Mouse (Mus musculus) MEL (cell line): Measurements from ENCODE around the gene Cyp27b1. TPM values are rescaled to one million over a fixed set of nuclear protein-coding genes. Genes with fewer than 3 reads are reported as not detected.

Experiments used
- DNase-seq: peaks from one replicate; pipeline ENCODE4 v3.0.0; 2011; ENCODE audit warnings: low read depth, low spot score
- H3K27ac ChIP-seq: 2 replicates; pipeline ENCODE4 v1.5.1; 2012; ENCODE audit warnings: low read depth, mild to moderate bottlenecking, control low read depth, low read length, moderate library complexity; ENCODE audit not compliant: control insufficient read depth
- H3K27me3 ChIP-seq, 2 experiments: fragments of 150-350 bp in 1 of 2; sonication (generic) in 1 of 2; 2 replicates each; pipeline ENCODE4 v1.6.1; 2012; ENCODE audit warnings: low read length in 2 of 2, mild to moderate bottlenecking in 2 of 2, improper control_type of control experiment in 1 of 2, moderate library complexity in 1 of 2; ENCODE audit not compliant: insufficient read depth in 2 of 2, control insufficient read depth in 1 of 2
- H3K36me3 ChIP-seq, 2 experiments: 2 replicates each; pipeline ENCODE4 v1.6.1; 2012 to 2014; ENCODE audit warnings: low read length in 2 of 2, improper control_type of control experiment in 1 of 2, inconsistent platforms in 1 of 2, mild to moderate bottlenecking in 1 of 2; ENCODE audit not compliant: insufficient read depth in 2 of 2, control insufficient read depth in 1 of 2
- H3K4me1 ChIP-seq, 2 experiments: fragments of 150-350 bp in 1 of 2; sonication (generic) in 1 of 2; 2 replicates each; pipeline ENCODE4 v1.6.1; 2012; ENCODE audit warnings: low read length in 2 of 2, improper control_type of control experiment in 1 of 2, mild to moderate bottlenecking in 1 of 2; ENCODE audit not compliant: insufficient read depth in 2 of 2, control insufficient read depth in 1 of 2
- H3K4me3 ChIP-seq, 2 experiments: fragments of 150-350 bp in 1 of 2; sonication (generic) in 1 of 2; 2 replicates each; pipeline ENCODE4 v1.5.1; 2012; ENCODE audit warnings: low read depth in 2 of 2, low read length in 2 of 2, mild to moderate bottlenecking in 2 of 2, moderate library complexity in 2 of 2, control low read depth in 1 of 2, improper control_type of control experiment in 1 of 2; ENCODE audit not compliant: control insufficient read depth in 1 of 2, insufficient read depth in 1 of 2
- H3K79me2 ChIP-seq: 2 replicates; pipeline ENCODE4 v1.6.1; 2012; ENCODE audit warnings: mild to moderate bottlenecking, low read length, moderate library complexity; ENCODE audit not compliant: control insufficient read depth, poor library complexity, insufficient read depth
- H3K9ac ChIP-seq: 2 replicates; pipeline ENCODE4 v1.6.1; 2012; ENCODE audit warnings: low read depth, mild to moderate bottlenecking, control low read depth, low read length, moderate library complexity; ENCODE audit not compliant: control insufficient read depth, poor library complexity, severe bottlenecking
- H3K9me3 ChIP-seq: fragments of 150-350 bp; sonication (generic); replicated peaks from 2 replicates; pipeline ENCODE4 v1.6.1; 2012; ENCODE audit warnings: mild to moderate bottlenecking, low read length, improper control_type of control experiment, moderate library complexity; ENCODE audit not compliant: insufficient read depth
- BHLHE40 ChIP-seq: IDR thresholded peaks from 2 replicates; pipeline ENCODE4 v1.6.1; 2012; ENCODE audit warnings: low read depth, mild to moderate bottlenecking, inconsistent platforms, low read length, improper control_type of control experiment, borderline replicate concordance
- CHD1 ChIP-seq: IDR thresholded peaks from 2 replicates; pipeline ENCODE4 v1.6.1; 2012; ENCODE audit warnings: low read depth, mild to moderate bottlenecking, inconsistent platforms, low read length, improper control_type of control experiment
- CHD2 ChIP-seq: IDR thresholded peaks from 2 replicates; pipeline ENCODE4 v1.6.1; 2011; ENCODE audit warnings: low read length, improper control_type of control experiment
- CTCF ChIP-seq, 3 experiments: IDR thresholded peaks in 2 of 3; conservative IDR thresholded peaks in 1 of 3; 2 replicates each; pipeline ENCODE4 v1.5.1; 2011 to 2012; ENCODE audit warnings: low read length in 3 of 3, low read depth in 2 of 3, mild to moderate bottlenecking in 2 of 3, improper control_type of control experiment in 1 of 3, inconsistent platforms in 1 of 3, mixed read lengths in 1 of 3, moderate library complexity in 1 of 3; ENCODE audit not compliant: control insufficient read depth in 1 of 3, insufficient read depth in 1 of 3, poor library complexity in 1 of 3, severe bottlenecking in 1 of 3
- E2F4 ChIP-seq: IDR thresholded peaks from 2 replicates; pipeline ENCODE4 v1.6.1; 2011; ENCODE audit warnings: low read depth, low read length, improper control_type of control experiment, borderline replicate concordance
- ETS1 ChIP-seq: IDR thresholded peaks from 2 replicates; pipeline ENCODE4 v1.6.1; 2012; ENCODE audit warnings: low read depth, mild to moderate bottlenecking, inconsistent platforms, low read length, improper control_type of control experiment, moderate library complexity
- GABPA ChIP-seq: IDR thresholded peaks from 2 replicates; pipeline ENCODE4 v1.6.1; 2012; ENCODE audit warnings: low read depth, mild to moderate bottlenecking, inconsistent platforms, low read length, improper control_type of control experiment, moderate library complexity
- GATA1 ChIP-seq: IDR thresholded peaks from 2 replicates; pipeline ENCODE4 v1.6.1; 2011; ENCODE audit warnings: low read depth, low read length, improper control_type of control experiment
- JUND ChIP-seq: IDR thresholded peaks from 2 replicates; pipeline ENCODE4 v1.6.1; 2011; ENCODE audit warnings: low read depth, mild to moderate bottlenecking, improper control_type of control experiment, low read length
- KAT2A ChIP-seq: conservative IDR thresholded peaks from 2 replicates; pipeline ENCODE4 v1.6.1; 2012; ENCODE audit warnings: low read depth, low read length, improper control_type of control experiment, inconsistent platforms
- MAFK ChIP-seq: IDR thresholded peaks from 2 replicates; pipeline ENCODE4 v1.6.1; 2011; ENCODE audit warnings: low read depth, mild to moderate bottlenecking, low read length, improper control_type of control experiment, borderline replicate concordance
- MAX ChIP-seq: IDR thresholded peaks from 2 replicates; pipeline ENCODE4 v1.6.1; 2011; ENCODE audit warnings: low read length, improper control_type of control experiment
- MAZ ChIP-seq: IDR thresholded peaks from 2 replicates; pipeline ENCODE4 v1.6.1; 2012; ENCODE audit warnings: low read depth, mild to moderate bottlenecking, inconsistent platforms, low read length, improper control_type of control experiment
- MEF2A ChIP-seq: IDR thresholded peaks from 2 replicates; pipeline ENCODE4 v1.6.1; 2014; ENCODE audit warnings: low read depth, mild to moderate bottlenecking, inconsistent platforms, low read length, improper control_type of control experiment; ENCODE audit not compliant: poor library complexity, insufficient replicate concordance, severe bottlenecking; ENCODE audit errors: extremely low read depth
- MXI1 ChIP-seq: IDR thresholded peaks from 2 replicates; pipeline ENCODE4 v1.6.1; 2011; ENCODE audit warnings: mild to moderate bottlenecking, low read depth, low read length, improper control_type of control experiment
- MYB ChIP-seq: IDR thresholded peaks from 2 replicates; pipeline ENCODE4 v1.6.1; 2011; ENCODE audit warnings: mild to moderate bottlenecking, low read depth, low read length, improper control_type of control experiment
- MYC ChIP-seq: IDR thresholded peaks from 2 replicates; pipeline ENCODE4 v1.6.1; 2011; ENCODE audit warnings: low read depth, mild to moderate bottlenecking, low read length, improper control_type of control experiment, moderate library complexity
- NELFE ChIP-seq: IDR thresholded peaks from 2 replicates; pipeline ENCODE4 v1.6.1; 2011; ENCODE audit warnings: low read depth, low read length, improper control_type of control experiment
- POLR2A ChIP-seq, 2 experiments: IDR thresholded peaks; 2 replicates each; pipeline ENCODE4 v1.6.1; 2011 to 2012; ENCODE audit warnings: low read length in 2 of 2, mild to moderate bottlenecking in 2 of 2, control low read depth in 1 of 2, improper control_type of control experiment in 1 of 2, low read depth in 1 of 2, moderate library complexity in 1 of 2; ENCODE audit not compliant: control insufficient read depth in 1 of 2, insufficient read depth in 1 of 2, poor library complexity in 1 of 2
- POLR2AphosphoS2 ChIP-seq: IDR thresholded peaks from 2 replicates; pipeline ENCODE4 v1.6.1; 2011; ENCODE audit warnings: low read length, improper control_type of control experiment
- POLR2AphosphoS5 ChIP-seq: IDR thresholded peaks from 2 replicates; pipeline ENCODE4 v1.6.1; 2012; ENCODE audit warnings: low read depth, borderline replicate concordance, mild to moderate bottlenecking, inconsistent platforms, low read length, moderate library complexity, mixed read lengths
- RAD21 ChIP-seq: IDR thresholded peaks from 2 replicates; pipeline ENCODE4 v1.6.1; 2011; ENCODE audit warnings: mild to moderate bottlenecking, low read depth, low read length, improper control_type of control experiment
- RCOR1 ChIP-seq: IDR thresholded peaks from 2 replicates; pipeline ENCODE4 v1.6.1; 2012; ENCODE audit warnings: low read depth, mild to moderate bottlenecking, inconsistent platforms, low read length, improper control_type of control experiment
- SMC3 ChIP-seq: IDR thresholded peaks from 2 replicates; pipeline ENCODE4 v1.6.1; 2011; ENCODE audit warnings: low read depth, low read length, improper control_type of control experiment
- TAL1 ChIP-seq: IDR thresholded peaks from 2 replicates; pipeline ENCODE4 v1.6.1; 2012; ENCODE audit warnings: mild to moderate bottlenecking, inconsistent platforms, low read length, moderate library complexity, mixed read lengths
- TBP ChIP-seq: IDR thresholded peaks from 2 replicates; pipeline ENCODE4 v1.8.0; 2011; ENCODE audit warnings: low read depth, low read length, improper control_type of control experiment
- UBTF ChIP-seq: IDR thresholded peaks from 2 replicates; pipeline ENCODE4 v1.6.1; 2012; ENCODE audit warnings: low read depth, mild to moderate bottlenecking, inconsistent platforms, low read length, improper control_type of control experiment, moderate library complexity, borderline replicate concordance; ENCODE audit not compliant: insufficient read depth
- USF1 ChIP-seq: IDR thresholded peaks from 2 replicates; pipeline ENCODE4 v1.6.1; 2014; ENCODE audit warnings: low read depth, mild to moderate bottlenecking, inconsistent platforms, low read length, improper control_type of control experiment, moderate library complexity
- USF2 ChIP-seq, 2 experiments: IDR thresholded peaks; 2 replicates each; pipeline ENCODE4 v1.6.1; 2011 to 2012; ENCODE audit warnings: improper control_type of control experiment in 2 of 2, low read length in 2 of 2, borderline replicate concordance in 1 of 2, inconsistent platforms in 1 of 2, low read depth in 1 of 2, mild to moderate bottlenecking in 1 of 2; ENCODE audit not compliant: insufficient read depth in 1 of 2
- ZC3H11A ChIP-seq: IDR thresholded peaks from 2 replicates; pipeline ENCODE4 v1.6.1; 2012; ENCODE audit warnings: low read depth, mild to moderate bottlenecking, inconsistent platforms, low read length, improper control_type of control experiment
- ZMIZ1 ChIP-seq: IDR thresholded peaks from 2 replicates; pipeline ENCODE4 v1.6.1; 2012; ENCODE audit warnings: low read depth, mild to moderate bottlenecking, inconsistent platforms, low read length, improper control_type of control experiment, moderate library complexity
- ZNF384 ChIP-seq: IDR thresholded peaks from 2 replicates; pipeline ENCODE4 v1.6.1; 2012; ENCODE audit warnings: low read depth, mild to moderate bottlenecking, inconsistent platforms, low read length, improper control_type of control experiment
- polyA plus RNA-seq, 2 experiments: library from polyadenylated mRNA; stranded (reverse) in 1 of 2; unstranded in 1 of 2; fragments of >175 nt in 1 of 2; fragments of >200 nt in 1 of 2; gene quantifications; 2 replicates each; pipeline versions ENCODE4 v1.2.1 to v1.2.4; 2012; ENCODE audit warnings: low replicate concordance in 2 of 2, low read depth in 1 of 2; ENCODE audit not compliant: insufficient read length in 2 of 2, insufficient read depth in 1 of 2, missing spikeins in 1 of 2
- total RNA-seq: library from RNA; depleted of rRNA; stranded (reverse); fragments of 300-350 nt; gene quantifications from 2 replicates; pipeline ENCODE4 v1.2.3, GENCODE M21; 2012

Cyp27b1 gene
- total and polyA plus RNA-seq, 3 experiments: 0.23 to 0.93 TPM; not detected in 1

GRCm38 (mm10) chr10:127063239-127063872, 15.3 kb downstream of the Cyp27b1 start, which contains the start of gene Cdk4 (continued):
- TF ChIP-seq RCOR1: no peak
- TF ChIP-seq KAT2A: no peak; the same call in 1 of the 2 replicates
- peak; percentile 79 for TF ChIP-seq NELFE

GRCm38 (mm10) chr10:127063913-127064870, 16.1 kb downstream of the Cyp27b1 start:
- peak overlapping the region; percentile 93 for H3K9ac ChIP-seq
- peak overlapping the region; percentile 74 for H3K27ac ChIP-seq
- DNase-seq: peak; percentile 56
- peaks cover 14 to 39% of the 10 kb centered on the region in 2 experiments for H3K36me3 ChIP-seq
- peaks cover 25% of the 10 kb centered on the region for H3K79me2 ChIP-seq
- peaks cover 6 to 18% of the 10 kb centered on the region in 2 experiments for H3K4me1 ChIP-seq
- H3K27me3 ChIP-seq: no peaks in the 10 kb centered on the region
- H3K9me3 ChIP-seq: no peaks in the 10 kb centered on the region
- peak overlapping the region; percentile 68 to 78 for H3K4me3 ChIP-seq
- TF ChIP-seq CHD2 (no peak), JUND (no peak), POLR2A (IDR thresholded peaks at IDR 0.05; ENCODE audit: control insufficient read depth in 1 of 2, insufficient read depth in 1 of 2, low read depth in 1 of 2, low read length in 2 of 2, poor library complexity in 1 of 2) (no peak; a peak in 2 of 4 replicates), KAT2A (no peak), BHLHE40 (no peak), E2F4 (no peak), ETS1 (no peak), POLR2AphosphoS2 (no peak; the same call in 1 of the 2 replicates), GATA1 (no peak), SMC3 (no peak), TBP (no peak), USF1 (no peak), MAZ (no peak), ZMIZ1 (peak; percentile 30; the same call in 1 of the 2 replicates), MYC (peak; percentile 50; the same call in 1 of the 2 replicates), RCOR1 (no peak), POLR2AphosphoS5 (no peak), UBTF (0 out of 2 replicates have a peak, but pooled peaks have one; percentile 20), MYB (no peak), MAFK (no peak), CHD1 (no peak), RAD21 (no peak), MAX (0 out of 2 replicates have a peak, but pooled peaks have one; percentile 45), MEF2A (no peak), ZC3H11A (no peak), CTCF (IDR thresholded peaks at IDR 0.05 in 2 of 3, conservative IDR thresholded peaks at IDR 0.05 in 1 of 3; ENCODE audit: control insufficient read depth in 1 of 3, insufficient read depth in 1 of 3, low read depth in 2 of 3, low read length in 3 of 3, poor library complexity in 1 of 3, severe bottlenecking in 1 of 3) (no peak), TAL1 (no peak), ZNF384 (no peak), USF2 (IDR thresholded peaks at IDR 0.05; ENCODE audit: borderline replicate concordance in 1 of 2, insufficient read depth in 1 of 2, low read depth in 1 of 2, low read length in 2 of 2) (no peak), GABPA (no peak), MXI1 (no peak)
